Mouse (Mus musculus) liver, embryonic 11.5 days (tissue): ENCODE results near the gene Best1. TPM values are rescaled to one million over a fixed set of nuclear protein-coding genes. Genes with fewer than 3 reads are reported as not detected.
A peak's percentile ranks its signal among the peaks of the same experiment; 100 is the strongest.

ENCODE experiments used
- ATAC-seq: fragments of 200-750 bp; cut with Nextera tagmentation; replicated peaks from 2 replicates; pipeline ENCODE4 v1.8.0; 2017; ENCODE audit warnings: moderate number of reproducible peaks, mild to moderate bottlenecking, moderate TSS enrichment, moderate library complexity; ENCODE audit not compliant: low FRiP score
- DNase-seq: peaks from one replicate; pipeline ENCODE4 v3.0.0-alpha.2; 2017; ENCODE audit warnings: low spot score
- H3K27ac ChIP-seq: fragments of 300-500 bp; sonication (generic); 2 replicates; pipeline ENCODE4 v1.5.1; 2014; ENCODE audit warnings: mild to moderate bottlenecking, low read depth, low read length, control low read depth
- H3K27me3 ChIP-seq: fragments of 300-500 bp; sonication (generic); replicated peaks from 2 replicates; pipeline ENCODE4 v1.6.1; 2014; ENCODE audit warnings: low read length, mixed read lengths; ENCODE audit not compliant: control insufficient read depth, insufficient read depth
- H3K36me3 ChIP-seq: fragments of 300-500 bp; sonication (generic); 2 replicates; pipeline ENCODE4 v1.6.1; 2014; ENCODE audit warnings: mild to moderate bottlenecking, low read length, moderate library complexity, mixed read lengths; ENCODE audit not compliant: control insufficient read depth, insufficient read depth
- H3K4me1 ChIP-seq: fragments of 300-500 bp; sonication (generic); replicated peaks from 2 replicates; pipeline ENCODE4 v1.6.1; 2014; ENCODE audit warnings: low read length, mixed read lengths; ENCODE audit not compliant: control insufficient read depth, insufficient read depth
- H3K4me2 ChIP-seq: fragments of 300-500 bp; sonication (generic); 2 replicates; pipeline ENCODE4 v1.6.1; 2014; ENCODE audit warnings: mild to moderate bottlenecking, control low read depth, moderate library complexity
- H3K4me3 ChIP-seq: fragments of 300-500 bp; sonication (generic); 2 replicates; pipeline ENCODE4 v1.5.1; 2014; ENCODE audit warnings: low read depth, low read length, control low read depth
- H3K9ac ChIP-seq: fragments of 300-500 bp; sonication (generic); 2 replicates; pipeline ENCODE4 v1.6.1; 2014; ENCODE audit warnings: low read depth, low read length, control low read depth
- H3K9me3 ChIP-seq: fragments of 300-500 bp; sonication (generic); 2 replicates; pipeline ENCODE4 v1.6.1; 2016; ENCODE audit warnings: low read length, inconsistent platforms, mixed read lengths; ENCODE audit not compliant: control insufficient read depth
- WGBS: fragments of 180-500 bp; shearing (Covaris S2); extraction: QIAGEN DNeasy Blood & Tissue Kit; methylation state at CpG from one replicate; pipeline ENCODE4 v1.1.7; 2014; 5-methylcytosine and 5-hydroxymethylcytosine counted together
- polyA plus RNA-seq: library from polyadenylated mRNA; unstranded; fragments of >200 nt; fragmentation: Nextera tagmentation; extraction: Ambion mirVana; gene quantifications from 2 replicates; pipeline ENCODE4 v1.2.1, GENCODE M21; 2014

The Best1 gene
- polyA plus RNA-seq, 1 experiment from 2014 or later, result 0.59 TPM

GRCm38 (mm10) chr19:9952912-9953311 is 48.5 kb downstream of the Best1 start:
- ATAC-seq (no peak), DNase-seq (no peak)
- Histone ChIP-seq H3K4me1 (peaks cover 43% of the 10 kb centered on the region), H3K4me3 (no peak overlapping the region), H3K9ac (no peak overlapping the region), H3K27me3 (no peaks in the 10 kb centered on the region), H3K4me2 (no peak overlapping the region), H3K9me3 (no peaks in the 10 kb centered on the region), H3K36me3 (no peaks in the 10 kb centered on the region), H3K27ac (peak overlapping the region; percentile 13; the same call in 1 of the 2 replicates)
- 81% methylated on average over 3 of the region's 3 CpGs for WGBS

GRCm38 (mm10) chr19:9952390-9952789 is 49.0 kb downstream of the Best1 start:
- H3K36me3 ChIP-seq, result no peaks in the 10 kb centered on the region
- DNase-seq (no peak), ATAC-seq (no peak)
- no peak overlapping the region for H3K4me3 ChIP-seq
- H3K9ac ChIP-seq, result no peak overlapping the region
- WGBS, result 69% methylated on average over 3 of the region's 3 CpGs
- no peaks in the 10 kb centered on the region for H3K9me3 ChIP-seq
- H3K27ac ChIP-seq, result peak overlapping the region; percentile 13; the same call in 1 of the 2 replicates
- peaks cover 38% of the 10 kb centered on the region for H3K4me1 ChIP-seq
- no peak overlapping the region for H3K4me2 ChIP-seq
- no peaks in the 10 kb centered on the region for H3K27me3 ChIP-seq

- H3K36me3 ChIP-seq, result no peaks in the 10 kb centered on the region
- no peaks in the 10 kb centered on the region for H3K9me3 ChIP-seq
- no peak overlapping the region for H3K4me2 ChIP-seq
- no peaks in the 10 kb centered on the region for H3K27me3 ChIP-seq
- H3K4me1 ChIP-seq, result peaks cover 12% of the 10 kb centered on the region
- H3K27ac ChIP-seq, result no peak overlapping the region
- ATAC-seq (no peak), DNase-seq (no peak)
- H3K4me3 ChIP-seq, result no peak overlapping the region
- 83% methylated on average over 3 of the region's 3 CpGs for WGBS
- H3K9ac ChIP-seq, result no peak overlapping the region
Measured at GRCm38 (mm10) chr19:9946986-9947385, 54.4 kb downstream of the Best1 start.

GRCm38 (mm10) chr19:9945800-9946564 is 55.5 kb downstream of the Best1 start:
- Histone ChIP-seq H3K36me3 (no peaks in the 10 kb centered on the region), H3K27ac (no peak overlapping the region), H3K4me1 (peaks cover 15% of the 10 kb centered on the region), H3K9ac (no peak overlapping the region), H3K27me3 (no peaks in the 10 kb centered on the region), H3K4me3 (no peak overlapping the region), H3K4me2 (no peak overlapping the region), H3K9me3 (no peaks in the 10 kb centered on the region)
- DNase-seq (no peak), ATAC-seq (no peak)
- WGBS, result 80% methylated on average over 8 of the region's 8 CpGs

- Histone ChIP-seq H3K9ac (no peak overlapping the region), H3K36me3 (no peaks in the 10 kb centered on the region), H3K9me3 (no peaks in the 10 kb centered on the region), H3K4me2 (no peak overlapping the region), H3K4me1 (peaks cover 29% of the 10 kb centered on the region), H3K27ac (0 out of 2 replicates have a peak overlapping the region, but pooled peaks have one; percentile 26), H3K4me3 (no peak overlapping the region), H3K27me3 (no peaks in the 10 kb centered on the region)
- DNase-seq (no peak), ATAC-seq (no peak)
- 54% methylated on average over 10 of the region's 10 CpGs for WGBS
Measured at GRCm38 (mm10) chr19:9942539-9943533, 58.6 kb downstream of the Best1 start.

- Histone ChIP-seq H3K4me2 (no peak overlapping the region), H3K4me1 (peaks cover 29% of the 10 kb centered on the region), H3K9ac (no peak overlapping the region), H3K27me3 (no peaks in the 10 kb centered on the region), H3K4me3 (no peak overlapping the region), H3K36me3 (no peaks in the 10 kb centered on the region), H3K27ac (no peak overlapping the region), H3K9me3 (no peaks in the 10 kb centered on the region)
- WGBS, result 64% methylated on average over 1 of the region's 1 CpGs
- ATAC-seq, result no peak
- DNase-seq, result no peak
Measured at GRCm38 (mm10) chr19:9941809-9942208, 59.6 kb downstream of the Best1 start.

GRCm38 (mm10) chr19:9940903-9941302 is 60.5 kb downstream of the Best1 start:
- Histone ChIP-seq H3K4me3 (no peak overlapping the region), H3K27me3 (no peaks in the 10 kb centered on the region), H3K27ac (no peak overlapping the region), H3K36me3 (no peaks in the 10 kb centered on the region), H3K9ac (no peak overlapping the region), H3K4me1 (peaks cover 29% of the 10 kb centered on the region), H3K4me2 (no peak overlapping the region), H3K9me3 (no peaks in the 10 kb centered on the region)
- DNase-seq, result no peak
- ATAC-seq, result no peak
- 60% methylated on average over 4 of the region's 4 CpGs for WGBS

- Histone ChIP-seq H3K27ac (no peak overlapping the region), H3K9ac (no peak overlapping the region), H3K4me1 (peaks cover 29% of the 10 kb centered on the region), H3K4me3 (no peak overlapping the region), H3K36me3 (no peaks in the 10 kb centered on the region), H3K4me2 (no peak overlapping the region), H3K9me3 (no peaks in the 10 kb centered on the region), H3K27me3 (no peaks in the 10 kb centered on the region)
- WGBS, result 75% methylated on average over 7 of the region's 7 CpGs
- ATAC-seq (no peak), DNase-seq (no peak)
Measured at GRCm38 (mm10) chr19:9939841-9940240, 61.6 kb downstream of the Best1 start.
